Mouse (Mus musculus): ENCODE results near the gene Cyp2b13. TPM values are rescaled to one million over a fixed set of nuclear protein-coding genes. Genes with fewer than 3 reads are reported as not detected.
"Not testable (repeated sequence)": the region's sequence is repeated elsewhere in the genome, so short reads cannot be mapped to it uniquely, and the experiment has no call there.

Cyp2b13 gene
- polyA plus RNA-seq (2012; rRNA removed) (not detected in 2 replicates), polyA plus RNA-seq (2014; fragmentation: Nextera tagmentation; extraction: Ambion mirVana) (not detected in 2 replicates)

DNA sequence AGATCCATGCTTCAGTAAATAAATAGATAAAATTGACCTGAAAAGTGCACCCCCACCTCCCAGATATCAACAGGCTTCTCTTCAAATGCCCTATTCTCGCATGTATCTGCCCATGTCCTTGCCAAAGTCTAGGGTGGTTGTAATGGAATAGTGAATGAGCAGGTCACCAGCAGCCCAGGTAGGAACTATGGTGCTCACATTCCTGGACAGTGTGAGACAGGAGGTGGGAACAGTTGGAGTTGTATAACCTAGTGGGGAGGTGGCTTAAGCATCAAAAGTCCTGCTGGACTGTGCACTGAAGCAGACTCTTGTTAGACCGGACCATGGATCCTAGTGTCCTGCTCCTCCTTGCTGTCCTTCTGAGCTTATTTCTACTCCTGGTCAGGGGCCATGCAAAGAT is at the start of gene Cyp2b13:
Gene Cyp2b13 (plus strand): TSS at position 301 of the 400 bp plus-strand sequence.
- not testable (repeated sequence) for DNase-seq (ENCODE audit: low spot score)

DNA sequence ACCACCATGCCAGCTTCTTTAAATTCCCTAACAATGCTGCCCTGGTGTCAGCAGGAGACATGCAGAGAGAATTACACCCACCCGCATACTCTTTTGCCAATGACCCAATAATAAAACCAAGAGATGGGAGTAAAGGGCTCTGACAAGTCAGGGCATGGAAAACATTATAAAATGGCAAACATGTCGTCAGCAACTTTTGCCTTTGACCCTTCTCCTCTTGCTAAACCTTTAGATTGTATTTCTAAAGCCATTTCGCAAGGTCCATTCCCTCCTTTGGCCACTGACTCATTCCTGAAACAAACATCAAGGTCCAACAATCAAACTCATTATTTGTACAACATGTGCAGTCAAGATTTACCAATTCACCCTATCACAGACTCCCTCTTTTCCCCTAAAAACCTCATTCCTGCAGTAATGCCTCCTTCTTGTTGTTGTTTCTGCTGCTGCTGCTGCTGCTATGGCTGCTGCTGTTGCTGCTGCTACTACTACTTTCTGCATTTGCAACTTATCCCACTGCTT is 41.4 kb upstream of the Cyp2b13 start:
- ATAC-seq (ENCODE audit: low FRiP score, low read depth); H3K4me3 ChIP-seq (replicated peaks; ENCODE audit: low read length); H3K27me3 ChIP-seq (ENCODE audit: control insufficient read depth, insufficient read depth, low read length); H3K4me2 ChIP-seq (replicated peaks; ENCODE audit: low read depth, low read length, severe bottlenecking); DNase-seq (ENCODE audit: low spot score); H3K9me3 ChIP-seq (ENCODE audit: control insufficient read depth, low read length); H3K4me1 ChIP-seq (ENCODE audit: control insufficient read depth, insufficient read depth, low read length); H3K36me3 ChIP-seq (ENCODE audit: control insufficient read depth, insufficient read depth, low read length); H3K9ac ChIP-seq (ENCODE audit: low read depth, low read length, severe bottlenecking); H3K27ac ChIP-seq (replicated peaks; ENCODE audit: low read depth, low read length): not testable (repeated sequence)
- 100% methylated on average over 1 of the region's 3 CpGs for WGBS

More for the DNA sequence above, at the start of gene Cyp2b13:
- H3K27ac ChIP-seq (replicated peaks; ENCODE audit: low read depth, low read length); ATAC-seq (ENCODE audit: low FRiP score, low read depth); H3K4me3 ChIP-seq (replicated peaks; ENCODE audit: low read length); H3K9me3 ChIP-seq (ENCODE audit: control insufficient read depth, low read length); H3K9ac ChIP-seq (ENCODE audit: low read depth, low read length, severe bottlenecking); H3K36me3 ChIP-seq (ENCODE audit: control insufficient read depth, insufficient read depth, low read length); H3K27me3 ChIP-seq (ENCODE audit: control insufficient read depth, insufficient read depth, low read length); H3K4me2 ChIP-seq (replicated peaks; ENCODE audit: low read depth, low read length, severe bottlenecking); H3K4me1 ChIP-seq (ENCODE audit: control insufficient read depth, insufficient read depth, low read length): not testable (repeated sequence)
- 91% methylated on average over 1 of the region's 2 CpGs for WGBS

DNA sequence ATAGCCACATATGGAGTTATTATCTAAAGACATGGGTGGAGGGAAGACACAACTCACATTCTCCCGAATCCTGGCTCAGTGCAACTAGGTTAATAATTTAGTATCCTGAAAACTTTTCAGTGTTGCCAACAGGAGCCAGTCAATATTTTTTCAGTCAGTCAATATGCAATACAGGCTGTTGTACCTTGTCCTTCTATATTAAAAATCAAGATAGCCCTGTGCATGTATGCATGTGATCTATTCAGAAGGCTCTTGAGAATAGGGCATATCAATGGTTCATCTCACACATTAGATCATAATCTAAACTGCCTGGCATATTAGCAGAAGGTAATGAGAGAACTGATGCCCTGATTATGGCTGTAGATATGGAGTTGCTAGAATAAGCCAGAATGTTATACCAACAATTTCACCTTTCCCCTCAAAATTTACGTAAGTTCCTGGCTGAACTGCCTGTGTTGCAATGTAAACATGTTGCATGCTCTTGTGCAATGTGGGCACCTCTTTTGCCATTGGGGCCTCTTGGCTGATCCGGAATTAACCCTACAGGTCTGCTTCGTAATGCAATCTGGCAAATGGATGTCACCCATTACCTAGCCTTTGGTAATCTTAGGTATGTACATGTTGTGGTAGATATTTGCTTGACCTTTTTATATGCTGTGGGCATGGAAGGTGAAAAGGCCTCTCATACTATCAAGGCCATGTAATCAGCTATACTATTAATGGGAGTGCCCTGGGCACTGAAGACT is 6.2 kb upstream of the Cyp2b13 start:
- not testable (repeated sequence) for H3K4me3 ChIP-seq (replicated peaks; ENCODE audit: low read length); H3K27me3 ChIP-seq (ENCODE audit: control insufficient read depth, insufficient read depth, low read length); H3K27ac ChIP-seq (replicated peaks; ENCODE audit: low read depth, low read length); H3K4me1 ChIP-seq (ENCODE audit: control insufficient read depth, insufficient read depth, low read length); H3K36me3 ChIP-seq (ENCODE audit: control insufficient read depth, insufficient read depth, low read length); ATAC-seq (ENCODE audit: low FRiP score, low read depth); H3K4me2 ChIP-seq (replicated peaks; ENCODE audit: low read depth, low read length, severe bottlenecking); H3K9me3 ChIP-seq (ENCODE audit: control insufficient read depth, low read length); DNase-seq (ENCODE audit: low spot score); H3K9ac ChIP-seq (ENCODE audit: low read depth, low read length, severe bottlenecking)
- WGBS = 82% methylated on average over 3 of the region's 4 CpGs

DNA sequence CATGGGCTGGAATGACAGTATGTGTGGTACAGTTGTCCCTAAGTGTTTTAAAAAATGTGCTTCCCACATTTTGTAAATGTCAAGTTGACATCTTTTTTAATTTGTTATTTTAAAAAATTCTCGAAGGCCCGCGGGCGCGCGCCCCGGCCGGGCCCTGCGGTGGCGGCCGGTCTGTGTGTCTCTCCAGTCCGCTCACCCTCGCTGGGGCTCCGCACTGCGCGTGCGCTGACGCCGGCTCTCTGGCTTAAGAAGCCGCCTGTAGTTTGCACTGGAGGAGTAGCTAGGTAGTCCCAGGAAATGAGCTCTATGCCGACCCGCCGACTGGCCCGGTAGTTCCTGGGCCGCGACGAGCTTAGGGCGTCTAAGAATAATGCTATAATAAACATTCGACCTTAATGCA is 10.4 kb downstream of the Cyp2b13 start:
- H3K36me3 ChIP-seq (ENCODE audit: control insufficient read depth, insufficient read depth, low read length); H3K27ac ChIP-seq (replicated peaks; ENCODE audit: low read depth, low read length); H3K4me2 ChIP-seq (replicated peaks; ENCODE audit: low read depth, low read length, severe bottlenecking); H3K27me3 ChIP-seq (ENCODE audit: control insufficient read depth, insufficient read depth, low read length); H3K9me3 ChIP-seq (ENCODE audit: control insufficient read depth, low read length); H3K9ac ChIP-seq (ENCODE audit: low read depth, low read length, severe bottlenecking); ATAC-seq (ENCODE audit: low FRiP score, low read depth); H3K4me3 ChIP-seq (replicated peaks; ENCODE audit: low read length); DNase-seq (ENCODE audit: low spot score); H3K4me1 ChIP-seq (ENCODE audit: control insufficient read depth, insufficient read depth, low read length): not testable (repeated sequence)
- WGBS = 54% methylated on average over 29 of the region's 29 CpGs

DNA sequence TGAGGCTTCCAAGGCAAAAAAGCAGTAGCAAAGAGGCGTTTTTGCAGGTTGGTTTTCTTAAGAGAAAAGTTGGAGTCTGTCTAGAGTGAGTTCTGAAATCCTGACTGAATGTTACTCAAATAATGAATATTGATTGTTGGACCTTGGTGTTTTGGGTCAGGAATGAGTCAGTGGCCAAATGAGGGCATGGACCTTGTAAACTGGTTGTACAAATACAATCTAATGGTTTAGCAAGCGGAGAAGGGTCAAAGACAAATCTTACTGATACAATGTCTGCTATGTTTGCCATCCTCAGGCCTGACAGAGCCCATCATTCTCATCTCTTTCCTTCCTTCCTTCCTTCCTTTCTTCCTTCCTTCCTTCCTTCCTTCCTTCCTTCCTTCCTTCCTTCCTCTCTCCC is 21.3 kb downstream of the Cyp2b13 start:
- no peak for DNase-seq (ENCODE audit: low spot score)
- Histone ChIP-seq H3K9ac (ENCODE audit: low read depth, low read length, severe bottlenecking) (no peak overlapping the region), H3K4me2 (replicated peaks; ENCODE audit: low read depth, low read length, severe bottlenecking) (no peak overlapping the region), H3K4me1 (ENCODE audit: control insufficient read depth, insufficient read depth, low read length) (no peaks in the 10 kb centered on the region), H3K27me3 (ENCODE audit: control insufficient read depth, insufficient read depth, low read length) (no peaks in the 10 kb centered on the region), H3K36me3 (ENCODE audit: control insufficient read depth, insufficient read depth, low read length) (no peaks in the 10 kb centered on the region), H3K27ac (replicated peaks; ENCODE audit: low read depth, low read length) (no peak overlapping the region), H3K9me3 (ENCODE audit: control insufficient read depth, low read length) (no peaks in the 10 kb centered on the region), H3K4me3 (replicated peaks; ENCODE audit: low read length) (no peak overlapping the region)
- ATAC-seq (ENCODE audit: low FRiP score, low read depth) = no peak
- WGBS = 64% methylated on average over 2 of the region's 2 CpGs
- TF ChIP-seq POLR2A (IDR thresholded peaks at IDR 0.05; ENCODE audit: borderline replicate concordance, extremely low read depth, insufficient read depth, insufficient read length) = no peak

DNA sequence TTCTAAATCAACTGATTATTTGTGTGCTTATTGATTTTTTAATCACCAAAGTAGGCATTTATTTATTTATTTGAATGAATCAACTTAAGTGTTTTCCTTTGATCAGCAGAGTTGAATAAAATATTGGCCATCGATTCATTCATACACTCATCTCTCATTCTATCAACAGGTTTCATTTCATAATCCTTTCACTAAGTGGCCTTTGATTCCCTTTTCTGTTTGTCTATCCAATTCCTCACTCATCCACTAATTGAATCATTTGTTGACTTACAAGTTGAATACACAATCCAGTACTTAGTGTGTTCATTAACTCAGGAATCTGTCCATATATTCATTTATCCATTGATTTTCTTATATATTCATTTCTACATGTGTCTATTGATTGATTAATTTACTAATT is 26.1 kb downstream of the Cyp2b13 start:
- Histone ChIP-seq H3K4me3 (replicated peaks; ENCODE audit: low read length) (no peak overlapping the region), H3K36me3 (ENCODE audit: control insufficient read depth, insufficient read depth, low read length) (no peaks in the 10 kb centered on the region), H3K9ac (ENCODE audit: low read depth, low read length, severe bottlenecking) (no peak overlapping the region), H3K4me1 (ENCODE audit: control insufficient read depth, insufficient read depth, low read length) (no peaks in the 10 kb centered on the region), H3K9me3 (ENCODE audit: control insufficient read depth, low read length) (peaks cover 5% of the 10 kb centered on the region; the same call in 1 of the 2 replicates), H3K4me2 (replicated peaks; ENCODE audit: low read depth, low read length, severe bottlenecking) (no peak overlapping the region), H3K27ac (replicated peaks; ENCODE audit: low read depth, low read length) (no peak overlapping the region), H3K27me3 (ENCODE audit: control insufficient read depth, insufficient read depth, low read length) (no peaks in the 10 kb centered on the region)
- no peak for DNase-seq (ENCODE audit: low spot score)
- 89% methylated on average over 1 of the region's 1 CpGs for WGBS
- ATAC-seq (ENCODE audit: low FRiP score, low read depth) = no peak
- TF ChIP-seq POLR2A (IDR thresholded peaks at IDR 0.05; ENCODE audit: borderline replicate concordance, extremely low read depth, insufficient read depth, insufficient read length) = no peak

DNA sequence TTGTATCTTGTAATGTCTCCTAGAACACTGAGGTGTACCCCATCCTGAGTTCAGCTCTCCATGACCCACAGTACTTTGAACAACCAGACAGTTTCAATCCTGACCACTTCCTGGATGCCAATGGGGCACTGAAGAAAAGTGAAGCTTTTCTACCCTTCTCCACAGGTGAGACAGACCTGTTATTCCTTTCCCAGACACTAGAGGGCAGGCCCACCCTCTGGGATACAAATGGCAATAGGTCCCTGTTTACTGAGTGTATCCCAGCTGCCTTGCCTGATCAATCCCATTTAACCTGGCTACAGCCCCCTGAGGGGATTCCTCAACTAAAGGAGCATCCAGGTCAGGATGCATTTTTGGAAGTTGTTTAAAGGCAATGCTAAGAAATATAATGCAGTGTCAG is 27.3 kb downstream of the Cyp2b13 start:
- H3K9me3 ChIP-seq (ENCODE audit: control insufficient read depth, low read length); DNase-seq (ENCODE audit: low spot score); H3K4me2 ChIP-seq (replicated peaks; ENCODE audit: low read depth, low read length, severe bottlenecking); H3K27me3 ChIP-seq (ENCODE audit: control insufficient read depth, insufficient read depth, low read length); ATAC-seq (ENCODE audit: low FRiP score, low read depth); H3K4me1 ChIP-seq (ENCODE audit: control insufficient read depth, insufficient read depth, low read length); H3K9ac ChIP-seq (ENCODE audit: low read depth, low read length, severe bottlenecking); H3K4me3 ChIP-seq (replicated peaks; ENCODE audit: low read length); H3K36me3 ChIP-seq (ENCODE audit: control insufficient read depth, insufficient read depth, low read length); H3K27ac ChIP-seq (replicated peaks; ENCODE audit: low read depth, low read length): not testable (repeated sequence)

DNA sequence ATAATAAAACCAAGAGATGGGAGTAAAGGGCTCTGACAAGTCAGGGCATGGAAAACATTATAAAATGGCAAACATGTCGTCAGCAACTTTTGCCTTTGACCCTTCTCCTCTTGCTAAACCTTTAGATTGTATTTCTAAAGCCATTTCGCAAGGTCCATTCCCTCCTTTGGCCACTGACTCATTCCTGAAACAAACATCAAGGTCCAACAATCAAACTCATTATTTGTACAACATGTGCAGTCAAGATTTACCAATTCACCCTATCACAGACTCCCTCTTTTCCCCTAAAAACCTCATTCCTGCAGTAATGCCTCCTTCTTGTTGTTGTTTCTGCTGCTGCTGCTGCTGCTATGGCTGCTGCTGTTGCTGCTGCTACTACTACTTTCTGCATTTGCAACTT is 78.3 kb downstream of the Cyp2b13 start:
- not testable (repeated sequence) for H3K36me3 ChIP-seq (ENCODE audit: control insufficient read depth, insufficient read depth, low read length); H3K4me2 ChIP-seq (replicated peaks; ENCODE audit: low read depth, low read length, severe bottlenecking); DNase-seq (ENCODE audit: low spot score); H3K4me1 ChIP-seq (ENCODE audit: control insufficient read depth, insufficient read depth, low read length); H3K9ac ChIP-seq (ENCODE audit: low read depth, low read length, severe bottlenecking); H3K4me3 ChIP-seq (replicated peaks; ENCODE audit: low read length); ATAC-seq (ENCODE audit: low FRiP score, low read depth); H3K9me3 ChIP-seq (ENCODE audit: control insufficient read depth, low read length); H3K27ac ChIP-seq (replicated peaks; ENCODE audit: low read depth, low read length); H3K27me3 ChIP-seq (ENCODE audit: control insufficient read depth, insufficient read depth, low read length)
- WGBS = no CpG with 5 or more reads among the region's 2 CpGs
